Mouse (Mus musculus) brain, embryonic 14.5 days (tissue): ENCODE measurements around the gene Itgb2.

Experiments used
- CTCF ChIP-seq: fragments of 200-500 bp; IDR thresholded peaks from 2 replicates; pipeline ENCODE4 v1.5.1; 2012; ENCODE audit warnings: inconsistent platforms, mild to moderate bottlenecking, moderate library complexity, borderline replicate concordance; ENCODE audit not compliant: insufficient read depth, insufficient read length; ENCODE audit errors: extremely low read depth
- POLR2A ChIP-seq: fragments of 200-500 bp; IDR thresholded peaks from 2 replicates; pipeline ENCODE4 v1.6.1; 2012; ENCODE audit warnings: mild to moderate bottlenecking, inconsistent platforms, borderline replicate concordance; ENCODE audit not compliant: poor library complexity, insufficient read depth, insufficient read length, severe bottlenecking; ENCODE audit errors: extremely low read depth

- TF ChIP-seq CTCF (no peak), POLR2A (peak; percentile 62; the same call in 1 of the 2 replicates)
These were observed 14.4 kb upstream of the Itgb2 start, which contains the start of gene Fam207a for GRCm38 (mm10) chr10:77515385-77516348.
